Mouse (Mus musculus): ENCODE data around the gene Siglecg. TPM values are rescaled to one million over a fixed set of nuclear protein-coding genes. Genes with fewer than 3 reads are reported as not detected.
"Not testable (repeated sequence)": the region's sequence is repeated elsewhere in the genome, so short reads cannot be mapped to it uniquely, and the experiment has no call there.

Gene Siglecg
- 0.08 TPM in 1 of 2 replicates, not detected in the other for polyA plus RNA-seq (2015; fragmentation: Nextera tagmentation; extraction: Ambion mirVana)

DNA sequence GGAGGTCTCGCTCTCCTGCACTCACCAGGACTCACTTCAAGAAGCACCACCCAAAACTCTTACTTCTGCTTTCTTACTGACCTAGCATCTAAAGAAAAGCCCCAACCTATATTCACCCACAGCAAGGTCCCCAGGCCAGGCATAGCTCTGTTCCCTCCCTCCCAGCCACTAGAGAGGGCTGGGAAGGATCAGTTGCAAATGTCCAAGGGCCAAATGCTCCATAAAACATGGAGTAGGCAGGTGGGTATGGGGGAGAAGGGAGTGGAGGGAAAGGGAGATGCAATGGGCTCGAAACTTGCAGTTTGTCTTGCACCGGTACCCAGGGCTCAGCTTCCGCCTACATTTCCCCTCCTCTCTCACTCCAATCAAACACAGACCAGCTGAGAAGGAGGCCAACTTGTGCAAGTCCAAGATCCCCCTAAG, at the start of gene Siglecg:
TSS of gene Siglecg (plus strand) at position 74 of the 423 bp plus-strand sequence.
- ATAC-seq = no peak

GRCm38 (mm10) chr7:43358556-43358955, 49.4 kb upstream of the Siglecg start:
- Histone ChIP-seq H3K36me3 (no peaks in the 10 kb centered on the region), H3K4me1 (replicated peaks) (peaks cover 7% of the 10 kb centered on the region), H3K4me2 (replicated peaks) (no peak overlapping the region), H3K9ac (replicated peaks) (no peak overlapping the region), H3K27ac (no peak overlapping the region), H3K9me3 (no peaks in the 10 kb centered on the region), H3K27me3 (no peaks in the 10 kb centered on the region), H3K4me3 (replicated peaks) (no peak overlapping the region)
- 92% methylated on average over 3 of the region's 3 CpGs for WGBS
- ATAC-seq = no peak

More for the DNA sequence above, at the start of gene Siglecg:
- Histone ChIP-seq H3K4me1 (replicated peaks) (no peaks in the 10 kb centered on the region), H3K4me3 (replicated peaks) (no peak within 1 kb of the TSS), H3K27me3 (no peaks in the 10 kb centered on the region), H3K9me3 (no peaks in the 10 kb centered on the region), H3K27ac (no peak within 1 kb of the TSS), H3K4me2 (replicated peaks) (no peak within 1 kb of the TSS), H3K36me3 (no peaks in the 10 kb centered on the region), H3K9ac (replicated peaks) (no peak within 1 kb of the TSS)
- WGBS = 77% methylated on average over 4 of the region's 4 CpGs

- 94% methylated on average over 1 of the region's 1 CpGs for WGBS
- no peak overlapping the region for H3K9ac ChIP-seq (replicated peaks)
Observed at GRCm38 (mm10) chr7:43361442-43361841, 46.6 kb upstream of the Siglecg start.

GRCm38 (mm10) chr7:43362021-43362420, 46.0 kb upstream of the Siglecg start:
- H3K9ac ChIP-seq (replicated peaks) = no peak overlapping the region
- ATAC-seq = no peak
- no peak overlapping the region for H3K27ac ChIP-seq
- no peaks in the 10 kb centered on the region for H3K27me3 ChIP-seq
- WGBS = 84% methylated on average over 4 of the region's 4 CpGs
- no peak overlapping the region for H3K4me2 ChIP-seq (replicated peaks)
- H3K36me3 ChIP-seq = no peaks in the 10 kb centered on the region
- H3K9me3 ChIP-seq = no peaks in the 10 kb centered on the region
- H3K4me1 ChIP-seq (replicated peaks) = no peaks in the 10 kb centered on the region
- no peak overlapping the region for H3K4me3 ChIP-seq (replicated peaks)

More at GRCm38 (mm10) chr7:43361442-43361841, 46.6 kb upstream of the Siglecg start:
- Histone ChIP-seq H3K9me3 (no peaks in the 10 kb centered on the region), H3K36me3 (no peaks in the 10 kb centered on the region), H3K4me2 (replicated peaks) (no peak overlapping the region), H3K4me3 (replicated peaks) (no peak overlapping the region), H3K4me1 (replicated peaks) (no peaks in the 10 kb centered on the region), H3K27me3 (no peaks in the 10 kb centered on the region), H3K27ac (no peak overlapping the region)
- no peak for ATAC-seq

GRCm38 (mm10) chr7:43378226-43378625, 29.8 kb upstream of the Siglecg start:
- H3K27ac ChIP-seq = no peak overlapping the region
- no peak overlapping the region for H3K4me2 ChIP-seq (replicated peaks)
- no peak overlapping the region for H3K9ac ChIP-seq (replicated peaks)
- H3K27me3 ChIP-seq = no peaks in the 10 kb centered on the region
- 13% methylated on average over 5 of the region's 5 CpGs for WGBS
- peak; percentile 48; the same call in 1 of the 2 replicates for ATAC-seq
- no peak overlapping the region for H3K4me3 ChIP-seq (replicated peaks)
- no peaks in the 10 kb centered on the region for H3K4me1 ChIP-seq (replicated peaks)
- no peaks in the 10 kb centered on the region for H3K36me3 ChIP-seq
- H3K9me3 ChIP-seq = no peaks in the 10 kb centered on the region

DNA sequence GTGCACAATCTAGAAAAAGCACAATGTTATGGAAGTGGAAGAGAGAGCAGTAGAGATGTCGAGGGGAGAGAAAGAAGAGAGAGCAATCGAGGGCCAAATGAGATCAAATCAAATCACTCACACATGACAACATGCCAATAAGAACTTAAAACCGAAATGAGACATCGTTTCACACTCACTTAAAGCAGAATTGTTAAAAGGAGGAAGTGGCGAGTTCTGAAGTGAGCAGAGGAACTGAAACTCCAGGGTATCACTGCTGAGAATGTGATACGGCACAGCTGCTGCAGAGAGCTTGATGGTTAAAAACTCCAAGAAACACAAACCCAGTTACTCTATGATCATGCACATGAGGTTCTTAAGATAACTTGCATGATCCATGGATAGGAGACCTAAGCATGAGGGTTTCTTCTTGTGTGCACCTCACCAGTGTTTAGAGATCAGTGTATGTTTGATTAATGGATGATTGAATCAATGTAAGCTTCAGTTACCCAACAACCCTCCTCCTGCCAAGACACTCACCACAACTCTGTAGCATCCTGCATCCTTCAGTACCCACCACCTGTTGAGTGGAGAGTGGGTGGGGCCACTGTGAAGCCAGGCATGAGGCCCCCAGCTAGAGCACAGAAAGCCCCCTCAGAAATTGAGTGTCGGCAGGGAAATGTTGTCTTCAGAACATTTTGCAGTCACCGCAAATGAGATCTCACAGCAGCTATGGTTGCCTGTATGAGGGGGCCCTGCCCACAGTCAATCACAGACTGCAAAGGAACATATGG, 15.5 kb upstream of the Siglecg start:
- Histone ChIP-seq H3K4me1 (replicated peaks) (no peaks in the 10 kb centered on the region), H3K4me3 (replicated peaks) (no peak overlapping the region), H3K9me3 (0 out of 2 replicates have a peak, but pooled peaks cover 2% of the 10 kb centered on the region), H3K4me2 (replicated peaks) (no peak overlapping the region), H3K9ac (replicated peaks) (no peak overlapping the region), H3K27me3 (no peaks in the 10 kb centered on the region), H3K36me3 (no peaks in the 10 kb centered on the region), H3K27ac (no peak overlapping the region)
- no peak for ATAC-seq
- 82% methylated on average over 8 of the region's 8 CpGs for WGBS

DNA sequence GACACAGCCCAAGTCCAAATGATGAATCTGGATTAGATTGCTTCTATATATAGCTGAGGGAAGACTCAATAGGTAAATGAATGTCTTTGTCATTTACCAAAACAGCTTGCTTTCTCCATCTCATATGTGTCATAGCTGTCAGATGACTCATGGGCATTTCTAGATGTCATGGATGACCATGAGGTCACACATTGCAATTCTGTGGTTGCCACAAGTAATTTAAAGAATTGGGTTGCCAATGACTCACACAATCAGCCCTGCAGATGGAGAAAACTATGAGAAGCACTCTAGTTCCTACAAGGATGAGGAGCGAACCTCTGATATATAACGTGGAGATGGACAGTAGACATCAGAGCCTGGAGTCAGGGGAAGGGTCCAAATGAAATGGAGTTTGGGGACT, 8.5 kb upstream of the Siglecg start:
- no peak for ATAC-seq
- Histone ChIP-seq H3K27me3 (no peaks in the 10 kb centered on the region), H3K36me3 (no peaks in the 10 kb centered on the region), H3K9ac (replicated peaks) (no peak overlapping the region), H3K27ac (no peak overlapping the region), H3K4me3 (replicated peaks) (no peak overlapping the region), H3K4me2 (replicated peaks) (no peak overlapping the region), H3K9me3 (no peaks in the 10 kb centered on the region), H3K4me1 (replicated peaks) (no peaks in the 10 kb centered on the region)
- WGBS = 89% methylated on average over 2 of the region's 2 CpGs

- H3K9ac ChIP-seq (replicated peaks) = no peak overlapping the region
Observed at GRCm38 (mm10) chr7:43402718-43403117, 5.3 kb upstream of the Siglecg start.

DNA sequence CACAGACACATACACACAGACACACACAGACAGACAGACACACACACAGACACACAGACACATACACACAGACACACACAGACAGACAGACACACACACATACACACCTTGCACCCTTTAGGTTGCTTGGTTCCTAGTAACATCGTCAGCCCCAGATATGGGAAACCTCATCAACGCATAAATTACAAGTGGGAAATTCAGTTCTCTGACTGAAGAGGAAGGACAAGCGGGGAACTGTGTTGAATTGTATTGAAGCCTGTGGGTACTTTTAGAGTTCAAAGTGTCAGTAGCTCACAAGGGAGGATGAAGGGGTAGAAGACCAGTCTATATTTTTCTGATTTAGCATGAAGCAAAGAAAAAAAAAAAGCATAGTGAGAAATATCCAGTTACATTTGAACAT, 431 bp upstream of the Siglecg start:
- H3K4me1 ChIP-seq (replicated peaks) = no peaks in the 10 kb centered on the region
- no peaks in the 10 kb centered on the region for H3K36me3 ChIP-seq
- no peaks in the 10 kb centered on the region for H3K27me3 ChIP-seq
- H3K9me3 ChIP-seq = no peaks in the 10 kb centered on the region
- H3K9ac ChIP-seq (replicated peaks) = no peak overlapping the region
- no peak overlapping the region for H3K4me3 ChIP-seq (replicated peaks)
- H3K27ac ChIP-seq = no peak overlapping the region
- no peak overlapping the region for H3K4me2 ChIP-seq (replicated peaks)
- no peak for ATAC-seq
- 89% methylated on average over 3 of the region's 3 CpGs for WGBS

More at GRCm38 (mm10) chr7:43402718-43403117, 5.3 kb upstream of the Siglecg start:
- Histone ChIP-seq H3K4me1 (replicated peaks) (no peaks in the 10 kb centered on the region), H3K9me3 (no peaks in the 10 kb centered on the region), H3K27ac (no peak overlapping the region), H3K4me3 (replicated peaks) (no peak overlapping the region), H3K4me2 (replicated peaks) (no peak overlapping the region), H3K27me3 (no peaks in the 10 kb centered on the region), H3K36me3 (no peaks in the 10 kb centered on the region)
- ATAC-seq = no peak
- 62% methylated on average over 2 of the region's 2 CpGs for WGBS

DNA sequence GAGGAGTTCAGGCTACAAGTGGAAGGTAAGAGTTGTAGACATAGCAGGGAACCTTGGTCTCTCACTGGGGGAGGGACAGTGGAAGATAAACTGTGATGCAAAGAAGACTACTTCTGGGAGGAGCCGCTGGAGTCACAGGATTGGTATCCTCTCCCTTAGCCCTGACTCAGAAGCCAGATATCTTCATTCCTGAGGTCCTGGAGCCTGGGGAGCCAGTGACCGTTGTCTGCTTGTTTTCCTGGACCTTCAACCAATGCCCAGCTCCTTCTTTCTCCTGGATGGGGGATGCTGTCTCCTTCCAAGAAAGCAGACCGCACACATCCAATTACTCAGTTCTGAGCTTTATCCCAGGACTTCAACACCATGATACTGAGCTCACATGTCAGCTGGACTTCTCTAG, 1.1 kb downstream of the Siglecg start:
- no peak for ATAC-seq
- Histone ChIP-seq H3K4me3 (replicated peaks) (no peak overlapping the region), H3K9me3 (no peaks in the 10 kb centered on the region), H3K27me3 (no peaks in the 10 kb centered on the region), H3K27ac (no peak overlapping the region), H3K4me2 (replicated peaks) (no peak overlapping the region), H3K36me3 (no peaks in the 10 kb centered on the region), H3K9ac (replicated peaks) (no peak overlapping the region), H3K4me1 (replicated peaks) (no peaks in the 10 kb centered on the region)
- WGBS = 84% methylated on average over 3 of the region's 3 CpGs

DNA sequence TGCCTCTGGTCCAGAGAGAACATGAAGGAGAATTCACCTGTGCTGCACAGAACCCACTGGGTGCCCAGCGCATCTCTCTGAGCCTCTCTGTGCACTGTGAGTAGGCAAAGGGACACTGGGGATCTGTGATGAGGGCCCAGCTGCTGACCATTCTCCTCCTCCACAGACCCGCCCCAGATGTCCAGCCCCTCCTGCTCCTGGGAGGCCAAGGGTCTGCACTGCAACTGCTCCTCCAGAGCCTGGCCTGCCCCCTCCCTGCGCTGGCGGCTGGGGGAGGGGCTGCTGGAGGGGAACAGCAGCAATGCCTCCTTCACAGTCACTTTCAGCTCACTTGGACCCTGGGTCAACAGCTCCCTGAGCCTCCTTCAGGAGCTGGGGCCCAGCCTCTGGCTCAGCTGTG, 3.7 kb downstream of the Siglecg start:
- 25% methylated on average over 4 of the region's 4 CpGs for WGBS
- H3K27ac ChIP-seq; H3K36me3 ChIP-seq; H3K9ac ChIP-seq (replicated peaks); ATAC-seq; H3K4me1 ChIP-seq (replicated peaks); H3K4me3 ChIP-seq (replicated peaks); H3K9me3 ChIP-seq; H3K4me2 ChIP-seq (replicated peaks); H3K27me3 ChIP-seq: not testable (repeated sequence)

GRCm38 (mm10) chr7:43417298-43417697, 9.3 kb downstream of the Siglecg start:
- H3K9me3 ChIP-seq = peaks cover 5% of the 10 kb centered on the region; the same call in 1 of the 2 replicates
- 88% methylated on average over 10 of the region's 10 CpGs for WGBS
- no peak overlapping the region for H3K9ac ChIP-seq (replicated peaks)
- no peaks in the 10 kb centered on the region for H3K4me1 ChIP-seq (replicated peaks)
- no peak overlapping the region for H3K27ac ChIP-seq
- no peaks in the 10 kb centered on the region for H3K27me3 ChIP-seq
- no peak for ATAC-seq
- H3K36me3 ChIP-seq = no peaks in the 10 kb centered on the region
- no peak overlapping the region for H3K4me2 ChIP-seq (replicated peaks)
- H3K4me3 ChIP-seq (replicated peaks) = no peak overlapping the region

Measured in midbrain, embryonic 13.5 days (tissue).